Mouse (Mus musculus): ENCODE results near the gene Sdk2. TPM values are rescaled to one million over a fixed set of nuclear protein-coding genes. Genes with fewer than 3 reads are reported as not detected.
A peak's percentile ranks its signal among the peaks of the same experiment; 100 is the strongest.

Gene Sdk2
- total RNA-seq, 2 experiments from 2014 or later: 6.1 to 9.2 TPM

GRCm38 (mm10) chr11:113771187-113771586, 295.7 kb downstream of the Sdk2 start:
- no peak for DNase-seq (ENCODE audit: low spot score in 2 of 2)

- no peak for DNase-seq (ENCODE audit: low spot score in 2 of 2)
Observed at GRCm38 (mm10) chr11:113768356-113768755, 298.5 kb downstream of the Sdk2 start.

- no peak for DNase-seq (ENCODE audit: low spot score in 2 of 2)
Observed at GRCm38 (mm10) chr11:113767285-113767684, 299.6 kb downstream of the Sdk2 start.

- DNase-seq (ENCODE audit: low spot score in 2 of 2): no peak
Observed at GRCm38 (mm10) chr11:113766284-113766985, 300.4 kb downstream of the Sdk2 start.

GRCm38 (mm10) chr11:113764132-113764849, 302.6 kb downstream of the Sdk2 start:
- DNase-seq (ENCODE audit: low spot score in 2 of 2): no peak

GRCm38 (mm10) chr11:113763449-113763848, 303.4 kb downstream of the Sdk2 start:
- DNase-seq (ENCODE audit: low spot score in 2 of 2): no peak

- DNase-seq (ENCODE audit: low spot score in 2 of 2): no peak
Observed at GRCm38 (mm10) chr11:113762136-113762797, 304.6 kb downstream of the Sdk2 start.

- DNase-seq (ENCODE audit: low spot score in 2 of 2): no peak
Observed at GRCm38 (mm10) chr11:113761646-113762045, 305.2 kb downstream of the Sdk2 start.

GRCm38 (mm10) chr11:113760476-113760875, 306.4 kb downstream of the Sdk2 start:
- no peak for DNase-seq (ENCODE audit: low spot score in 2 of 2)

GRCm38 (mm10) chr11:113758851-113759250, 308.0 kb downstream of the Sdk2 start:
- no peak for DNase-seq (ENCODE audit: low spot score in 2 of 2)

GRCm38 (mm10) chr11:113756578-113756977, 310.3 kb downstream of the Sdk2 start:
- DNase-seq (ENCODE audit: low spot score in 2 of 2): no peak

GRCm38 (mm10) chr11:113755878-113756277, 311.0 kb downstream of the Sdk2 start:
- no peak for DNase-seq (ENCODE audit: low spot score in 2 of 2)

- no peak for DNase-seq (ENCODE audit: low spot score in 2 of 2)
Observed at GRCm38 (mm10) chr11:113754845-113755244, 312.0 kb downstream of the Sdk2 start.

- no peak for DNase-seq (ENCODE audit: low spot score in 2 of 2)
Observed at GRCm38 (mm10) chr11:113752685-113753430, 314.0 kb downstream of the Sdk2 start.

GRCm38 (mm10) chr11:113752158-113752661, 314.6 kb downstream of the Sdk2 start:
- DNase-seq (ENCODE audit: low spot score in 2 of 2): no peak

- DNase-seq (ENCODE audit: low spot score in 2 of 2): peak; percentile 50 to 72
Observed at GRCm38 (mm10) chr11:113751484-113752084, 315.3 kb downstream of the Sdk2 start, which contains the start of gene Cdc42ep4. Cdc42ep4 (minus strand) TSS chr11:113751881.

- DNase-seq (ENCODE audit: low spot score in 2 of 2): peak; percentile 39 to 58
Observed at GRCm38 (mm10) chr11:113750571-113751483, 316.0 kb downstream of the Sdk2 start.

- no peak for DNase-seq (ENCODE audit: low spot score in 2 of 2)
Observed at GRCm38 (mm10) chr11:113749749-113750351, 317.0 kb downstream of the Sdk2 start.
